Mouse (Mus musculus) small intestine, adult 2 months (tissue): ENCODE results near the gene Armcx1.

Experiments
- CTCF ChIP-seq: fragments of 200-500 bp; IDR thresholded peaks from 2 replicates; pipeline ENCODE4 v1.5.1; 2012; ENCODE audit warnings: low read depth, mild to moderate bottlenecking, control low read depth, inconsistent platforms, low read length, moderate library complexity, mixed read lengths; ENCODE audit not compliant: insufficient replicate concordance, insufficient read length; ENCODE audit errors: extremely low read depth
- POLR2A ChIP-seq: fragments of 200-500 bp; IDR thresholded peaks from 2 replicates; pipeline ENCODE4 v1.6.1; 2012; ENCODE audit warnings: low read depth, mild to moderate bottlenecking, control low read depth, inconsistent platforms, low read length, moderate library complexity

DNA sequence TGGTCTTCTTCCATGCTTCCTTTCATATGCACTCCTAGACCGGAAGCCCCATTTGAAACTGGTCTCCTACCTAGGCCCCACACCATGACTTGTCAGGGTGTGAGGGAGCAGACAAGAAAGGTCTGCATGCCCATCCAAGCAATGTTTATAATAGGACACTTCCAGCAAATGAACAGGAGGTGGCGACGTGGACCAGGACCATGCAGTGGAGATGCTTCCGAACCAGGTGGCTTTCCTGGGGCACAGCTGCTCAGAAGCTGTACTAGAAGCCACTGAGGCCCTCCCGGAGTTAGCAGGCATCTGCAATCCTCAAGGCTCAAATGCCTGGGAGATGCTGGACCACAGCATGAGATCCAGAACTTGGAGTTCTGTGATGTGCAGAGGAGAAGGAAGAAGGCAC is 28.7 kb downstream of the Armcx1 start:
- TF ChIP-seq CTCF (peak; percentile 41; the same call in 1 of the 2 replicates), POLR2A (no peak)
